Mouse (Mus musculus) gastrocnemius, postnatal 14 days (tissue): Measurements from ENCODE around the gene Rdm1. TPM values are rescaled to one million over a fixed set of nuclear protein-coding genes. Genes with fewer than 3 reads are reported as not detected.

Source experiments
- DNase-seq: peaks from one replicate; pipeline ENCODE4 v3.0.0; 2021; ENCODE audit warnings: mixed read lengths
- intact Hi-C: fragments of 180-260 bp; cut with DNase I; formaldehyde crosslinking; loops from one replicate; pipeline ENCODE4 v1.15.1; 2025; ENCODE audit warnings: low total_unique reads
- total RNA-seq, 2 experiments: library from RNA; stranded (reverse); gene quantifications; 2 replicates each; pipeline ENCODE4 v1.2.3; 2021

The Rdm1 gene
- total RNA-seq, 2 experiments from 2014 or later: 18.0 to 19.8 TPM

- intact Hi-C loops: no loop called here
- no peak for DNase-seq
Observed at GRCm38 (mm10) chr11:101674106-101674505, 47.1 kb downstream of the Rdm1 start.

GRCm38 (mm10) chr11:101675349-101675748 is 48.4 kb downstream of the Rdm1 start:
- intact Hi-C loops: no loop called here
- no peak for DNase-seq

GRCm38 (mm10) chr11:101677655-101678054 is 50.7 kb downstream of the Rdm1 start:
- intact Hi-C loops: no loop called here
- no peak for DNase-seq

- intact Hi-C loops: no loop called here
- DNase-seq: no peak
Observed at GRCm38 (mm10) chr11:101678770-101679169, 51.8 kb downstream of the Rdm1 start.

GRCm38 (mm10) chr11:101679907-101680306 is 52.9 kb downstream of the Rdm1 start:
- intact Hi-C loops: no loop called here
- DNase-seq: no peak

- DNase-seq: no peak
- intact Hi-C loops: no loop called here
Observed at GRCm38 (mm10) chr11:101680634-101681325, 53.8 kb downstream of the Rdm1 start.

GRCm38 (mm10) chr11:101681968-101682367 is 55.0 kb downstream of the Rdm1 start:
- intact Hi-C loops: no loop called here
- no peak for DNase-seq

- intact Hi-C loops: no loop called here
- no peak for DNase-seq
Observed at GRCm38 (mm10) chr11:101682410-101682960, 55.5 kb downstream of the Rdm1 start.

Other genes starting within 250 kb of the Rdm1 start
- gene Aarsd1, start 209.6 kb upstream of the Rdm1 start, total RNA-seq: 10 to 100 TPM; 16.4 to 17.4 TPM
- gene Gm27029, start 202.4 kb upstream of the Rdm1 start, total RNA-seq: 1 to 10 TPM; 3.2 to 4.1 TPM
- 1 to 10 TPM; 6.4 to 7.2 TPM for gene Rundc1, start 202.1 kb upstream of the Rdm1 start, total RNA-seq
- gene Ptges3l, start 201.9 kb upstream of the Rdm1 start, total RNA-seq: 100 to 1,000 TPM; 101 to 102 TPM
- 10 to 100 TPM; 50.3 to 61.5 TPM for gene Rpl27, start 184.9 kb upstream of the Rdm1 start, total RNA-seq
- 1 to 10 TPM; 7.0 to 7.2 TPM for gene Ifi35, start 178.8 kb upstream of the Rdm1 start, total RNA-seq
- gene Rnd2, start 162.2 kb upstream of the Rdm1 start, total RNA-seq: 1 to 10 TPM; 4.0 to 4.8 TPM
- 10 to 100 TPM; 27.1 to 33.6 TPM for gene Vat1, start 161.0 kb upstream of the Rdm1 start, total RNA-seq
- under 1 TPM; 0.89 to 0.92 TPM for gene Brca1, start 75.2 kb upstream of the Rdm1 start, total RNA-seq
- 10 to 100 TPM; 66.3 to 69.0 TPM for gene Nbr1, start 75.0 kb upstream of the Rdm1 start, total RNA-seq
- 1 to 10 TPM; 2.3 to 3.1 TPM for gene Tmem106a, start 45.0 kb upstream of the Rdm1 start, total RNA-seq
- not detected for gene Gm11634, start 27.9 kb upstream of the Rdm1 start, total RNA-seq
- gene Arl4d, start 38.3 kb downstream of the Rdm1 start, total RNA-seq: 10 to 100 TPM in 1 of 2 experiments, 1 to 10 TPM in 1; 7.1 to 10.7 TPM
- gene Dhx8, start 105.7 kb downstream of the Rdm1 start, total RNA-seq: 10 to 100 TPM; 12.7 to 13.6 TPM
- gene Etv4, start 158.2 kb downstream of the Rdm1 start, total RNA-seq: 1 to 10 TPM; 4.1 to 4.9 TPM